Mouse (Mus musculus) thymus, postnatal 10 days (tissue): ENCODE measurements around the gene Tlr12.
A peak's percentile ranks its signal among the peaks of the same experiment; 100 is the strongest.
"Not testable (repeated sequence)": the region's sequence is repeated elsewhere in the genome, so short reads cannot be mapped to it uniquely, and the experiment has no call there.

Experiments
- DNase-seq, 2 experiments: peaks; one replicate each; pipeline ENCODE4 v3.0.0; 2021; ENCODE audit warnings: low spot score in 2 of 2

Tlr12 gene

GRCm38 (mm10) chr4:128618246-128618911, at the start of gene Tlr12:
Gene Tlr12, minus strand, starts transcription at chr4:128618619.
- DNase-seq, result peak; percentile 69 to 71

GRCm38 (mm10) chr4:128667195-128667594, 48.8 kb upstream of the Tlr12 start:
- DNase-seq, result not testable (repeated sequence)

GRCm38 (mm10) chr4:128666362-128666761, 47.9 kb upstream of the Tlr12 start:
- not testable (repeated sequence) for DNase-seq

- DNase-seq, result no peak
Observed at GRCm38 (mm10) chr4:128664002-128664401, 45.6 kb upstream of the Tlr12 start.

GRCm38 (mm10) chr4:128661063-128661462, 42.6 kb upstream of the Tlr12 start:
- DNase-seq, result no peak

GRCm38 (mm10) chr4:128660196-128660595, 41.8 kb upstream of the Tlr12 start:
- DNase-seq, result no peak

GRCm38 (mm10) chr4:128655446-128655845, 37.0 kb upstream of the Tlr12 start:
- DNase-seq, result no peak

GRCm38 (mm10) chr4:128654505-128655381, 36.3 kb upstream of the Tlr12 start, which contains the start of gene Phc2:
Gene Phc2, plus strand, starts transcription at chr4:128654702.
- DNase-seq, result peak; percentile 93 to 94

- DNase-seq, result no peak
Observed at GRCm38 (mm10) chr4:128652584-128653298, 34.3 kb upstream of the Tlr12 start.

- DNase-seq, result no peak
Observed at GRCm38 (mm10) chr4:128651530-128651929, 33.1 kb upstream of the Tlr12 start.

GRCm38 (mm10) chr4:128648567-128649255, 30.3 kb upstream of the Tlr12 start:
- no peak for DNase-seq

- no peak for DNase-seq
Observed at GRCm38 (mm10) chr4:128646762-128647161, 28.3 kb upstream of the Tlr12 start.

- no peak for DNase-seq
Observed at GRCm38 (mm10) chr4:128645896-128646295, 27.5 kb upstream of the Tlr12 start.

- no peak for DNase-seq
Observed at GRCm38 (mm10) chr4:128641766-128642717, 23.6 kb upstream of the Tlr12 start.

- no peak for DNase-seq
Observed at GRCm38 (mm10) chr4:128638265-128638923, 20.0 kb upstream of the Tlr12 start.

GRCm38 (mm10) chr4:128637250-128637649, 18.8 kb upstream of the Tlr12 start:
- no peak for DNase-seq

- DNase-seq, result no peak
Observed at GRCm38 (mm10) chr4:128635894-128636585, 17.6 kb upstream of the Tlr12 start.

- no peak for DNase-seq
Observed at GRCm38 (mm10) chr4:128635451-128635850, 17.0 kb upstream of the Tlr12 start.

GRCm38 (mm10) chr4:128621109-128621508, 2.7 kb upstream of the Tlr12 start:
- no peak for DNase-seq
